Mouse (Mus musculus): ENCODE measurements around the gene Aldh2. TPM values are rescaled to one million over a fixed set of nuclear protein-coding genes. Genes with fewer than 3 reads are reported as not detected.
A peak's percentile ranks its signal among the peaks of the same experiment; 100 is the strongest.
"Not testable (repeated sequence)": the region's sequence is repeated elsewhere in the genome, so short reads cannot be mapped to it uniquely, and the experiment has no call there.

Gene Aldh2
- polyA plus RNA-seq, 3 experiments from 2014 or later: 4.5 to 11.7 (median 6.0) TPM

GRCm38 (mm10) chr5:121545793-121546529 lies 47.7 kb downstream of the Aldh2 start, which contains the start of gene Mapkapk5:
Gene Mapkapk5 (minus strand): TSS chr5:121545905.
- peak; percentile 78 for ATAC-seq

- ATAC-seq: peak; percentile 48
Measured at GRCm38 (mm10) chr5:121544910-121545792, 48.5 kb downstream of the Aldh2 start, which contains the start of the genes Adam1a and Gm42878. Gene Adam1a (minus strand): TSS chr5:121545482. Gene Gm42878 (minus strand): TSS chr5:121545482.

GRCm38 (mm10) chr5:121543370-121543769 lies 50.3 kb downstream of the Aldh2 start:
- no peak for ATAC-seq

GRCm38 (mm10) chr5:121541235-121541634 lies 52.4 kb downstream of the Aldh2 start:
- ATAC-seq: no peak

GRCm38 (mm10) chr5:121540066-121540465 lies 53.6 kb downstream of the Aldh2 start:
- no peak for ATAC-seq

- no peak for ATAC-seq
Measured at GRCm38 (mm10) chr5:121537588-121537987, 56.0 kb downstream of the Aldh2 start.

- ATAC-seq: no peak
Measured at GRCm38 (mm10) chr5:121536921-121537555, 56.6 kb downstream of the Aldh2 start.

GRCm38 (mm10) chr5:121535116-121535515 lies 58.5 kb downstream of the Aldh2 start:
- no peak for ATAC-seq

- no peak for ATAC-seq
Measured at GRCm38 (mm10) chr5:121534521-121534920, 59.1 kb downstream of the Aldh2 start.

GRCm38 (mm10) chr5:121526961-121527360 lies 66.7 kb downstream of the Aldh2 start:
- ATAC-seq: no peak

- ATAC-seq: no peak
Measured at GRCm38 (mm10) chr5:121526526-121526925, 67.1 kb downstream of the Aldh2 start.

GRCm38 (mm10) chr5:121525774-121526450 lies 67.7 kb downstream of the Aldh2 start:
- ATAC-seq: no peak

GRCm38 (mm10) chr5:121519758-121520157 lies 73.9 kb downstream of the Aldh2 start:
- ATAC-seq: not testable (repeated sequence)

- no peak for ATAC-seq
Measured at GRCm38 (mm10) chr5:121518983-121519382, 74.6 kb downstream of the Aldh2 start.

Other genes with a start within 250 kb of the Aldh2 start
- gene Trafd1, start 208.2 kb downstream of the Aldh2 start, polyA plus RNA-seq (2017; shearing (Covaris generic)): 10 to 100 TPM; 31.6 to 50.8 (median 39.1) TPM
- 10 to 100 TPM; 26.1 to 40.4 (median 35.0) TPM for gene Naa25, start 195.9 kb downstream of the Aldh2 start, polyA plus RNA-seq (2017; shearing (Covaris generic))
- gene Tmem116, start 141.9 kb downstream of the Aldh2 start, polyA plus RNA-seq (2017; shearing (Covaris generic)): 1 to 10 TPM in 2 of 3 experiments, under 1 TPM in 1; 0.24 to 3.1 (median 1.1) TPM
- 10 to 100 TPM; 70.3 to 77.7 (median 74.5) TPM for gene Erp29, start 141.3 kb downstream of the Aldh2 start, polyA plus RNA-seq (2017; shearing (Covaris generic))
- gene Adam1b, start 90.4 kb downstream of the Aldh2 start, polyA plus RNA-seq (2017; shearing (Covaris generic)): under 1 TPM in 1 of 3 experiments, not detected in 2; 0.22 TPM
- gene Adam1a, start 48.3 kb downstream of the Aldh2 start, polyA plus RNA-seq (2017; shearing (Covaris generic)): 1 to 10 TPM in 1 of 3 experiments, under 1 TPM in 2; 0.36 to 2.0 (median 0.75) TPM
- gene Gm42878, start 48.3 kb downstream of the Aldh2 start, polyA plus RNA-seq (2017; shearing (Covaris generic)): not detected
- 10 to 100 TPM; 20.2 to 24.2 (median 23.8) TPM for gene Mapkapk5, start 47.9 kb downstream of the Aldh2 start, polyA plus RNA-seq (2017; shearing (Covaris generic))
- gene Acad12, start 25.1 kb upstream of the Aldh2 start, polyA plus RNA-seq (2017; shearing (Covaris generic)): 1 to 10 TPM; 1.3 to 3.3 (median 1.7) TPM
- gene Acad10, start 66.7 kb upstream of the Aldh2 start, polyA plus RNA-seq (2017; shearing (Covaris generic)): 1 to 10 TPM in 2 of 3 experiments, under 1 TPM in 1; 0.93 to 5.7 (median 5.6) TPM
- gene Brap, start 66.7 kb upstream of the Aldh2 start, polyA plus RNA-seq (2017; shearing (Covaris generic)): 10 to 100 TPM in 2 of 3 experiments, 1 to 10 TPM in 1; 9.6 to 14.4 (median 13.5) TPM
- gene Atxn2, start 117.5 kb upstream of the Aldh2 start, polyA plus RNA-seq (2017; shearing (Covaris generic)): 10 to 100 TPM; 18.4 to 48.0 (median 35.1) TPM
- gene Sh2b3, start 243.8 kb upstream of the Aldh2 start, polyA plus RNA-seq (2017; shearing (Covaris generic)): 10 to 100 TPM in 2 of 3 experiments, 1 to 10 TPM in 1; 4.6 to 15.4 (median 13.6) TPM

All from inflammation-experienced regulatory T-cells, adult 6 months (primary cell).